Mouse (Mus musculus): ENCODE measurements around the gene Crb2.

Crb2 gene

DNA sequence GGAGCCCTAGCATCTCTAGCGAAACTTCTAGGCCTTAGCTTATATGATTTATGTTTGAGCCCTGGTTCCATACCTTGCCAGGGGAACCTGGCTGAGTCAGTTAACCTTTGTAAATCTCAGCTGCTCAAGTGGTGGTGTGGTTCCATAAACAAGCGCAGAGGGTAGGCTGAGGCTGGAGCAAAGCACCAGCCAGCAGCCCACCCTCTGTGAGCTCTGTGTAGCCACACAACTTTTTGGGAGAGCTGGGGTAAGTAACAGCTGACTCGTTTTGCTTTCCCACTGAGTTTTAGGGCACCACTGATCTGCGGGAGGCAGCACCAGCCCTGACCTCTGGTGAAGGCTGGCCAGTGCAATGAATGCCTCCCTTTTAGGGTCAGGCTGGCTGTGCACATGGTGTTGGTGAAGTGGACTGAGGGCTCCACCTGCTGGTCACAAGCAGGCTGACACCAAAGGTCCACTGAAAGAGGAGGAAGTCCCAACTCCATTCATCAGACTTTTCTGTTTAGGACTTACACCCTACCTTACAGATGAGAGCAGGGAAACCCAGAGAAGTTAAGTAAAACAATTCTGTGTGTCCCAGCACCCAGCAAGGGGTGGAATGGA, 26.7 kb downstream of the Crb2 start:
- peak; percentile 81 for DNase-seq

DNA sequence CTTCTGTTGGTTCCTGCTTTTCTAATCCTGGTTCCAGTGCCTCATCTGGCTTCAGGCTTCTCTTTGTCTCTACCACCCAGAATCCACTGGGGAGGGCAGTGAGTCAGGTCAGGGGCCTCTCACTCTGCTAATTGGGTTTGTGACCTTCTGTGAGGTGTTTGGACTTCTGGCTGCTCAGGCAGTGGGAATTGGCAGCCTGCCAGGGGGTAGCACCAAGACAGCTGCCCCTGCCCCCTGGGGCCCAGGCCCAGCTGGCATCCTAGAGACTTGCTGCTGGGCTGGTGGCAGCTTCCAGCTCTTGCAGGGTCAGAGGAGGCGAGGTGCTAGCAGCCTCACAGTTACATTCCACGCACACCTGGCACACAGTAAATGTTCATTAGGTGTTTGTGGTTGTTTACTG, 35.6 kb downstream of the Crb2 start:
- no peak for DNase-seq

DNA sequence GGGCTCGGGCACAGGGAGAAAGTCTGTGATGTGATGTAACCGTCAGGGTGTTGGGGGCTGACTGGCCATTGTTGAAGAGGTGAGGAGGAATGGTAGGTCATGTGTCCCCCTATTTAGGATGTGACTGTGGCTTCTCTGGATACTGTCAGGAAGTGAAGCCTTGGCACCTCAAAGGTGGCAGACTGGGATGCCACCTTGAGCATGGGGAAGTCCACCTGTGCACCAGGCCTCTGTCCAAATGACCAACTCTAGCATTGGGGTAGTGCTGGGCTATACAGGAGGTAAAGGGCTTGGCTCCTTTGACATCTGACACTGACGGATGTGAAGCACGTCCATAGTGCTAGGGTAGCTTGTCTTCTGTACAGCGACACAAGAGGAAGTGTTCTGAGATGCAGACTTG, 36.4 kb downstream of the Crb2 start:
- DNase-seq: no peak

- peak; percentile 58 for DNase-seq
Measured at GRCm38 (mm10) chr2:37814820-37815361, 38.8 kb downstream of the Crb2 start.

DNA sequence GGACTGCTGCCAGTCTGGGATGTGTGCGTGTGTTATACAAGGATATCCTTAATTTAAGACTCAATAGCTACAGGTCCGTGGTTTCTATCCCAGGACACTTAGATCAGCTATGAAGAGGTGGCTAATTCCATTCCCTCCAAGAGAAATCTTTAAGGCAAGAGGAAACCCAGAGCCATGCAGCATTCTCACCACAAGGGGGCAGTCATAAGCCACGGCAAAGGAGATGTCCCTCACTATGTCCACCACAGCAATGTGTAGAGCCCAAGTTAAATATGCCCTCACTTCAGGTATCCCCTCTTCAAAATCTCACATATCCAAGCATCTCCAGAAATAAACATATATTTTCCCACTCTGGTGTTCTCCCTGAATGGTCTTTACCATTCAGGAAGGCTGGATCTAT, 39.6 kb downstream of the Crb2 start:
- peak; percentile 85 for DNase-seq

- no peak for DNase-seq
Measured at GRCm38 (mm10) chr2:37818761-37819525, 42.9 kb downstream of the Crb2 start.

DNA sequence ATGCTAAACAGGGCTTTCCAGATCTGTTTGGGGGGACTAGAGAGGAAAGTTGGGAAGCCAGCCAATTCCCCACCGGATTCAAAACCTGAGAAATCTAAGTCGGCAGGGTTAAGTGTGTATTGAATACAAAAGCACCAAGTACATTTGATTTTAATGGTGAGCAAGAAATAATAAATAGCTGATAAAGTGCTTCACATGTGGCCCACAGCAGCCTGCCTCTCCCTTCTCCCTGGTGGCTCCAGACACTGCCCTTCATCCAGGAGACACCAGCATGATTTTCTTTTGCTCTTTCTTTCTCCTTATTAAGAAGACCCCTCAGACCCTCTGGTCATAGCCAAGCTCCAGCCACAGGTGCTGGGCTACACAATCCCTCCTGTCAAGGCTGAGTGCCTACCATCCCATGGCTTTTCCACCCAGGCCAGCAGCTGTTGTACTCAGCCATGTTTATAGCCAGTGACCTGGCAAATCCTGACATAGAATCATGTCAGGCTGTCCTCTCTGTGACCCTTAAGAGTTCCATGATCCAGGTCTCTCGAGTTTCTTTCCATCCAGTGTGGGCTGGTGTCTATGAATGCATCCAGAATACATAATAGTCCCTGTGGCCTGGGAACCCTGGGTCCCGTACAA, 43.6 kb downstream of the Crb2 start:
- DNase-seq: no peak

- no peak for DNase-seq
Measured at GRCm38 (mm10) chr2:37822122-37822521, 46.1 kb downstream of the Crb2 start.

DNA sequence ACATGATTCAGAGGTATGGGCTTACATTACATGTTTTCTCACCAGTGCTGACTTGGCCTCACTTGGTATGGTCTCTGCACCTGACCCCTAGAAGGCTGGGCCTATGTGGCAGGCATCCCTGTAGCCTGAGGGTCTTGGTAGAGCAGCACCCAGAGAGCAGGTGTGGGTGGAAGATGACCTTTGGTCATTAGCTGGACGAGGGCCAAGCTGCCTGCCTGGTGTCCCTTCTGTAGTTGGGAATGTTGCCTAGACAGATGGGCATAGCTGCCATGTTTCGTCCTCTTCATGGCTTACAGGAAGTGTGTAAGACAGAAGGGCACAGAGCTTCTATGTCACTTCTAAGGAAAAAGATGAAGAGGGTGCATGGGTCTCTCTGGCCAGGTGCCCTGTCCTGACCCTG, 47.8 kb downstream of the Crb2 start:
- no peak for DNase-seq

DNA sequence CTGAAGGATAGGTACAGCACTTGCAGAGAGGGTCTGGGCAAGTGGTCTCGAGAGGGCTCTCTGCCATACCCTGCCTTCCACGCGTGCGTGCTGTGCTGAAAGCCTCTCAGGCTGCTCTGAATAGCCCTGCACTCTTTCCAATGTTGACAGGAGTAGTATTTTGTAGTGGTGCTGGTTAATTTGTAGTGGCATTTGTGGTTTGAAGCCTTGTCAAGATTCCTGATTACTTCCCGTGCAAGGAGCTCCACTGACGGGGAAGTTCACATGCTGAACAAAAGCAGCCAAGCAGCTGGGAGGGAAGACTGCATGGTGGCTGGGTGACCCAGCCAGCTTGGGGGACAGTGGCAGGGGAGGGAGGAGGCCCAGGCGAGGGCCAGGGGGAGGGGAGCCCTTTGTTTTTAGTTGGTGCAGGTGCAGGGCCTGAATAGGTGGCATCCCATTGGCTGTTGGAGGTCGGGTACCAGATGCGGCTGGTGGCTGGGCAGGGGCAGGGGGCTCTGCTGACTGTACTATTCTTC, 53.8 kb downstream of the Crb2 start:
- peak; percentile 6 for DNase-seq

DNA sequence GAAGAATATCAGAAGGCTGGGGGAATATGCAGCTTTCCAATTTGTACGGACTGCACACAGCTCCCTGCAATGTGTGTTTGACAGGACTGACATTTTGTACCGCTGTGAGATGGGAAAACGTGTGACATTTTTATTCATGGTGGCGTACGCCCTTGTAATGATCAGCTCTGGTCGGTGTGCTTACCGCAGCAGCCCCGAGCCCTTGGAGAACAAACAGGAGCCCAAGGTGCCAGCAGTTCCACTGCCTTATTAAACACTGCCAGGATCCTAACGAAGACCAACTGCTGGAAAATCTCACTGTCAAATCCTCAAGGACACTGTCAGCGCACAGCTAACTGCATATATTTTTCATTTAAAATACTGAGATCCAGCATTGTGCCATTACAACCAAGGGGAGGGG, 56.2 kb downstream of the Crb2 start:
- DNase-seq: no peak

DNA sequence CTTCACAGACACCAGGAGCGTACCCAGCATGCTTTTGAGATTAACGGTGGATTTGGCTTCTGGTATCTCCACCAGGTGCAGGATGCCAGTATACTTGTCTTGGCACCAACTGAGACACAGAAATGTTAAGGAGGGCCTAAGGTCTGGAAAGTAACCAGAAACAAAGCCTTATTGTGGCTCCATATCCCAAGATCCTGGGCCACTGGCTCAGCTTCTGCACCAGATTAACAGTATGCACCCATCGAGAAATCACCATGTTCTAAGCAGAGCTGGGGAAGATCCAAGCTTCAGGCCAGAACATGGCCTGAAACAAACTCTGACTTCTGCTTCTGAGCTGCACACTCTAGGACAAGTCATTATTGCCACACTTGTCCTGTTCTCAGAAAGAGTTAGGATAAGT, 60.9 kb downstream of the Crb2 start:
- no peak for DNase-seq

GRCm38 (mm10) chr2:37837542-37837941, 61.5 kb downstream of the Crb2 start:
- DNase-seq: no peak

DNA sequence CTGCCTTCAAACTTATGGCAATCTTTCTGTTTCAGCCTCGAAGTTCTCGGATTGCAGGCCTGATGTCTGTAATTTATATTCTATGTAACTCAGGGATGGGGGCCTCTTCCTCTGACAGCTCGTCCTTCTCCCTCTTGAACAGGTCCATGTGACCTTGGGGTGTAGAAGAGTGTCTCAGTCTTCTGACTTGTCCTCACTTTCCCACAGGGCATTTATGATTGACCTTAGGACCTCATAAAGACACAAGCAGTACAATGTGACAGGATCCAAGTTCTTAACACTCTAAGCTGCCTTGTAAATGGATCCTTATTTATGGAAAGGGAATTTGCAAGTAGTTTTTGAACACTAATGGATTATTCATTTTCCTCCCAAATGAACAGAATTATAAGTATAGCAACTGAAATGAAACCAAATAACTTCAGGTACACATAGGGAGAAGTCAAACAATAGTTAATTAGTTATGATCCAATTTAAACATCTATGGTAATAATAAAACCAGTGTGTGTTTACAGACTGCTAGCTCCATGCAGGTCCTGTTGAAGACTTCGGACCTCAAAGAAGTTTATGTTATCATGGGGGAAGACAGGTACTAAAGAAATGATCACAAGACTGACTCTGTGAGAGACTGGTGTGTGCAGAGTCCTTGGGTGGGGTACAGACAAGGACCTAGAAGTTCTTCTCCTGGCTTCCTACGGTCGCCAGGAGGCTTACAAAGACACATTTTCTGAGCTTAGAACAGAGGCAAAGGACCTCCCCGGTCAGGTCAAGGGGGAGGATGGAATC, 62.3 kb downstream of the Crb2 start:
- DNase-seq: no peak

- no peak for DNase-seq
Measured at GRCm38 (mm10) chr2:37839922-37840321, 63.9 kb downstream of the Crb2 start.

DNA sequence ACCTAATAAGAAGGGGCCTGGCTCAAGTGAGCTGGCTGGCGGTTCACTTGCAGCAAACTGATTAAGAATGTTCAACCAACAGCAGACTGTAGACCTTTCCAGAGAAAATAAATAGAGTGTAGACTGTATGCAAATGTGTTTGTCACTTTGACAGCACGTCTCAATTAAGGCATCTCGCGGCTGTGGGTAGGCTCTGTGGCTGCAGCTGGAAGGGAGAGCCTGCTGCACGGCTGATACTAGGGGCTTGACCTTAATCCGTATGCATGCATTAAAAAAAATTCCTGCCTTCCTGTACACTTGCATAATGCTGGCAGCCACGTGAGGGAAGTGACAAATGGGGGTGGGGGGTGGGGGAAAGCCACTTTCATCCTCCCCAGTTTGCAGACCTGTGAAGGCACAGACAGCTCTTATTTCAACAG, 66.1 kb downstream of the Crb2 start:
- DNase-seq: no peak

DNA sequence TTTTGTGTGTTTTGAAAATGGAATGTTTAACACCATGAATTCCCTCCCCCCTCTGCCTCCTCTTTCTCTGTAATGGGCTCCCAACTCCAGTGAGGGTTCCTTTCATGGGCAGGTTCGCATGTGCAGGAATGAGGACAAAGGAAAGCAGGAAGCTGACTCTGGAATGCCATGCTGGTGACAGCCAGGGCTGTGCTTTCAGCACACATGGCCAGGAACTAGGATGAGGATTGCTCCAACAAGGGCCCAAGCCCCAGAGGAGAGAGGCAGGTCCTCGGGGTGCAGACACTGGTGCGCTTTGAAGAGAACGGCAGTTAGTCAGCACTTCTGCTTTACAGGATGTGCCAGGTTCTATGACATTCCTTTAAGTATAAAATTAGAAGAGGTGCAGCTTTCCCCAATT, 66.7 kb downstream of the Crb2 start:
- DNase-seq: no peak
